Mouse (Mus musculus): ENCODE results near the gene H2afz. TPM values are rescaled to one million over a fixed set of nuclear protein-coding genes. Genes with fewer than 3 reads are reported as not detected.
"Not testable (repeated sequence)": the region's sequence is repeated elsewhere in the genome, so short reads cannot be mapped to it uniquely, and the experiment has no call there.

The H2afz gene
- polyA plus RNA-seq, 1 experiment from 2014 or later: 694 TPM

GRCm38 (mm10) chr3:137846552-137846951 lies 17.7 kb upstream of the H2afz start:
- no peak overlapping the region for H3K4me3 ChIP-seq
- H3K4me1 ChIP-seq: no peaks in the 10 kb centered on the region; the same call in 1 of the 2 replicates
- H3K9me3 ChIP-seq: no peaks in the 10 kb centered on the region
- H3K27me3 ChIP-seq (replicated peaks): no peaks in the 10 kb centered on the region
- no peak for ATAC-seq (replicated peaks)
- 89% methylated on average over 5 of the region's 5 CpGs for WGBS
- no peak overlapping the region for H3K9ac ChIP-seq
- no peaks in the 10 kb centered on the region for H3K36me3 ChIP-seq (replicated peaks)
- H3K27ac ChIP-seq: no peak overlapping the region
- H3K4me2 ChIP-seq: no peak overlapping the region

GRCm38 (mm10) chr3:137848354-137848753 lies 15.9 kb upstream of the H2afz start:
- 90% methylated on average over 9 of the region's 9 CpGs for WGBS
- H3K9me3 ChIP-seq: no peaks in the 10 kb centered on the region
- H3K27me3 ChIP-seq (replicated peaks): no peaks in the 10 kb centered on the region
- no peak overlapping the region for H3K4me2 ChIP-seq
- no peak overlapping the region for H3K27ac ChIP-seq
- H3K4me3 ChIP-seq: no peak overlapping the region
- no peak for ATAC-seq (replicated peaks)
- no peaks in the 10 kb centered on the region for H3K36me3 ChIP-seq (replicated peaks)
- no peaks in the 10 kb centered on the region; the same call in 1 of the 2 replicates for H3K4me1 ChIP-seq
- H3K9ac ChIP-seq: no peak overlapping the region

- WGBS: 92% methylated on average over 5 of the region's 5 CpGs
- no peaks in the 10 kb centered on the region for H3K9me3 ChIP-seq
- ATAC-seq (replicated peaks): no peak
- no peak overlapping the region for H3K4me2 ChIP-seq
- H3K36me3 ChIP-seq (replicated peaks): no peaks in the 10 kb centered on the region
- no peak overlapping the region for H3K27ac ChIP-seq
- no peak overlapping the region for H3K4me3 ChIP-seq
- no peak overlapping the region for H3K9ac ChIP-seq
- H3K27me3 ChIP-seq (replicated peaks): no peaks in the 10 kb centered on the region
- no peaks in the 10 kb centered on the region; the same call in 1 of the 2 replicates for H3K4me1 ChIP-seq
Measured at GRCm38 (mm10) chr3:137849697-137850096, 14.6 kb upstream of the H2afz start.

- no peak for ATAC-seq (replicated peaks)
- H3K4me2 ChIP-seq: no peak overlapping the region
- no peak overlapping the region for H3K9ac ChIP-seq
- no peaks in the 10 kb centered on the region for H3K27me3 ChIP-seq (replicated peaks)
- H3K4me1 ChIP-seq: no peaks in the 10 kb centered on the region; the same call in 1 of the 2 replicates
- no peak overlapping the region for H3K4me3 ChIP-seq
- 90% methylated on average over 2 of the region's 2 CpGs for WGBS
- H3K27ac ChIP-seq: no peak overlapping the region
- no peaks in the 10 kb centered on the region for H3K9me3 ChIP-seq
- no peaks in the 10 kb centered on the region for H3K36me3 ChIP-seq (replicated peaks)
Measured at GRCm38 (mm10) chr3:137851196-137851595, 13.1 kb upstream of the H2afz start.

GRCm38 (mm10) chr3:137853011-137853410 lies 11.3 kb upstream of the H2afz start:
- WGBS: 92% methylated on average over 1 of the region's 1 CpGs
- H3K4me1 ChIP-seq; H3K4me2 ChIP-seq; H3K4me3 ChIP-seq; ATAC-seq (replicated peaks); H3K9me3 ChIP-seq; H3K27me3 ChIP-seq (replicated peaks); H3K36me3 ChIP-seq (replicated peaks); H3K9ac ChIP-seq; H3K27ac ChIP-seq: not testable (repeated sequence)

- 66% methylated on average over 3 of the region's 3 CpGs for WGBS
- Histone ChIP-seq H3K36me3 (replicated peaks) (no peaks in the 10 kb centered on the region), H3K27me3 (replicated peaks) (no peaks in the 10 kb centered on the region), H3K27ac (no peak overlapping the region), H3K4me1 (no peaks in the 10 kb centered on the region), H3K4me3 (no peak overlapping the region), H3K9me3 (no peaks in the 10 kb centered on the region), H3K4me2 (no peak overlapping the region), H3K9ac (no peak overlapping the region)
- ATAC-seq (replicated peaks): no peak
Measured at GRCm38 (mm10) chr3:137855328-137855727, 9.0 kb upstream of the H2afz start.

GRCm38 (mm10) chr3:137856061-137856460 lies 8.2 kb upstream of the H2afz start:
- no peak overlapping the region for H3K4me3 ChIP-seq
- no peak overlapping the region for H3K27ac ChIP-seq
- no peaks in the 10 kb centered on the region for H3K36me3 ChIP-seq (replicated peaks)
- H3K9me3 ChIP-seq: no peaks in the 10 kb centered on the region
- ATAC-seq (replicated peaks): no peak
- H3K9ac ChIP-seq: no peak overlapping the region
- no peaks in the 10 kb centered on the region for H3K27me3 ChIP-seq (replicated peaks)
- no peak overlapping the region for H3K4me2 ChIP-seq
- H3K4me1 ChIP-seq: no peaks in the 10 kb centered on the region
- 89% methylated on average over 7 of the region's 7 CpGs for WGBS

GRCm38 (mm10) chr3:137860394-137861170 lies 3.7 kb upstream of the H2afz start:
- Histone ChIP-seq H3K9me3 (no peaks in the 10 kb centered on the region), H3K4me1 (peaks cover 3% of the 10 kb centered on the region), H3K9ac (no peak overlapping the region), H3K27ac (no peak overlapping the region), H3K4me2 (no peak overlapping the region), H3K27me3 (replicated peaks) (no peaks in the 10 kb centered on the region), H3K36me3 (replicated peaks) (no peaks in the 10 kb centered on the region), H3K4me3 (no peak overlapping the region)
- 81% methylated on average over 8 of the region's 8 CpGs for WGBS
- ATAC-seq (replicated peaks): no peak

- Histone ChIP-seq H3K4me2 (no peak overlapping the region), H3K4me1 (peaks cover 8% of the 10 kb centered on the region), H3K27me3 (replicated peaks) (no peaks in the 10 kb centered on the region), H3K9me3 (no peaks in the 10 kb centered on the region), H3K4me3 (no peak overlapping the region), H3K9ac (no peak overlapping the region), H3K36me3 (replicated peaks) (no peaks in the 10 kb centered on the region), H3K27ac (no peak overlapping the region)
- WGBS: 78% methylated on average over 4 of the region's 4 CpGs
- ATAC-seq (replicated peaks): no peak
Measured at GRCm38 (mm10) chr3:137861436-137861835, 2.9 kb upstream of the H2afz start.

GRCm38 (mm10) chr3:137862600-137862999 lies 1.7 kb upstream of the H2afz start:
- no peaks in the 10 kb centered on the region for H3K27me3 ChIP-seq (replicated peaks)
- H3K36me3 ChIP-seq (replicated peaks): 0 out of 2 replicates have a peak, but pooled peaks cover 3% of the 10 kb centered on the region
- no peak for ATAC-seq (replicated peaks)
- WGBS: 95% methylated on average over 3 of the region's 3 CpGs
- H3K9ac ChIP-seq: no peak overlapping the region
- no peak overlapping the region for H3K4me2 ChIP-seq
- no peak overlapping the region for H3K4me3 ChIP-seq
- peaks cover 15% of the 10 kb centered on the region for H3K4me1 ChIP-seq
- no peak overlapping the region for H3K27ac ChIP-seq
- no peaks in the 10 kb centered on the region for H3K9me3 ChIP-seq

GRCm38 (mm10) chr3:137863330-137864123 lies 760 bp upstream of the H2afz start:
- Histone ChIP-seq H3K27me3 (replicated peaks) (no peaks in the 10 kb centered on the region), H3K4me3 (peak overlapping the region; percentile 89), H3K36me3 (replicated peaks) (0 out of 2 replicates have a peak, but pooled peaks cover 3% of the 10 kb centered on the region), H3K9ac (peak overlapping the region; percentile 70), H3K27ac (peak overlapping the region; percentile 97), H3K4me2 (peak overlapping the region; percentile 59), H3K4me1 (peaks cover 17% of the 10 kb centered on the region), H3K9me3 (no peaks in the 10 kb centered on the region)
- WGBS: 35% methylated on average over 22 of the region's 22 CpGs
- ATAC-seq (replicated peaks): no peak

Data from midbrain, embryonic 15.5 days (tissue).